Mouse (Mus musculus): ENCODE results near the gene Gm13278.
"Not testable (repeated sequence)": the region's sequence is repeated elsewhere in the genome, so short reads cannot be mapped to it uniquely, and the experiment has no call there.

The Gm13278 gene

GRCm38 (mm10) chr4:88776622-88777021 lies 14.7 kb upstream of the Gm13278 start, which contains the start of gene Gm13289:
Gm13289 (plus strand) TSS chr4:88776922.
- not testable (repeated sequence) for H3K36me3 ChIP-seq (ENCODE audit: control insufficient read depth, insufficient read depth, low read length, poor library complexity, severe bottlenecking); DNase-seq (ENCODE audit: low read depth, low spot score); H3K27me3 ChIP-seq (ENCODE audit: control insufficient read depth, insufficient read depth, low read length, poor library complexity, severe bottlenecking)

DNA sequence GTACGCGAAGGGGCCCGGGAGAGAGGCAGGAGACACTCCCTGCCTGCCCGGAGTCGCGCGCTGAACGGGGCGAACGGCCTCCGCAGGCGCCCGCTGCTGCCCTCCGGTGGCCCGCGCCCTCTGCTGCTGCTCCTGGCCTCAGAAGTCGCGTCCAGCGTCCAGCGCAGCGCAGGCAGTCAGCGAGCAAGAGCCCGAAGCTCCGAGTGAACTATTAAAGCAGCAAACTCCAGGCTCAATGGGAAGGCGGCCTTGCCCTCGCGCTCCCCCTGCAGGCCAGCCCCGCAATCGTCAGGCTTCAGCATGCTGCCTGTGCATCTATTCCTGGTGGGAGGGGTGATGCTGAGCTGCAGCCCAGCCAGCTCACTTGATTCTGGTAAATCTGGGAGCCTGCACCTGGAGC lies 11.8 kb upstream of the Gm13278 start, which contains the start of gene Gm13272:
Gm13272 (plus strand) TSS at position 301 of the 400 bp plus-strand sequence.
- not testable (repeated sequence) for DNase-seq (ENCODE audit: low read depth, low spot score); H3K36me3 ChIP-seq (ENCODE audit: control insufficient read depth, insufficient read depth, low read length, poor library complexity, severe bottlenecking); H3K27me3 ChIP-seq (ENCODE audit: control insufficient read depth, insufficient read depth, low read length, poor library complexity, severe bottlenecking)

GRCm38 (mm10) chr4:88780320-88780719 lies 11.0 kb upstream of the Gm13278 start:
- not testable (repeated sequence) for DNase-seq (ENCODE audit: low read depth, low spot score); H3K36me3 ChIP-seq (ENCODE audit: control insufficient read depth, insufficient read depth, low read length, poor library complexity, severe bottlenecking); H3K27me3 ChIP-seq (ENCODE audit: control insufficient read depth, insufficient read depth, low read length, poor library complexity, severe bottlenecking)

DNA sequence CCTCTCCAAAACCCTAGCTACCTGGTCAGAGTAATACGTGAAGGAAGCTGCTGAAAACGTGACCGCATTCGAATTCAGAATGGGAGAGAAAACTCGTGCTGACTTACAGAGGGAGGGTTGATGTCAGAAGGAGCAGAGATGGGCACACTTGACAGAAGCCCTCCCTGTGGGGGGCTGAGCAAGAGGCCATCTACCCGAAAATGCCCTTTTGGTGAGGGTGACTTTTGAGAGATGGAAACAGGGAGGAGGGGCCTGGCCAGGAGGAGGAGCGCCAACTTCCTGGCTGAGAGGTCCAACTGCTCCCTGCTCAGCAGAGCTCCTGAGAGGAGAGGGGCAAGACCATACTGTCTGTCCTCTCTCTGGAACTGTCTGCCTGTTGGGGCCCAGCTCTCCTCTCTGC lies 9.5 kb upstream of the Gm13278 start, which contains the start of gene Ifnz:
Ifnz (plus strand) TSS at position 301 of the 400 bp plus-strand sequence.
- H3K27me3 ChIP-seq (ENCODE audit: control insufficient read depth, insufficient read depth, low read length, poor library complexity, severe bottlenecking); DNase-seq (ENCODE audit: low read depth, low spot score); H3K36me3 ChIP-seq (ENCODE audit: control insufficient read depth, insufficient read depth, low read length, poor library complexity, severe bottlenecking): not testable (repeated sequence)

- H3K36me3 ChIP-seq (ENCODE audit: control insufficient read depth, insufficient read depth, low read length, poor library complexity, severe bottlenecking); H3K27me3 ChIP-seq (ENCODE audit: control insufficient read depth, insufficient read depth, low read length, poor library complexity, severe bottlenecking); DNase-seq (ENCODE audit: low read depth, low spot score): not testable (repeated sequence)
Observed at GRCm38 (mm10) chr4:88782335-88782734, 9.0 kb upstream of the Gm13278 start.

GRCm38 (mm10) chr4:88785409-88785808 lies 5.9 kb upstream of the Gm13278 start, which contains the start of gene Gm13276:
Gm13276 (plus strand) TSS chr4:88785709.
- H3K36me3 ChIP-seq (ENCODE audit: control insufficient read depth, insufficient read depth, low read length, poor library complexity, severe bottlenecking); H3K27me3 ChIP-seq (ENCODE audit: control insufficient read depth, insufficient read depth, low read length, poor library complexity, severe bottlenecking); DNase-seq (ENCODE audit: low read depth, low spot score): not testable (repeated sequence)

- not testable (repeated sequence) for H3K36me3 ChIP-seq (ENCODE audit: control insufficient read depth, insufficient read depth, low read length, poor library complexity, severe bottlenecking); DNase-seq (ENCODE audit: low read depth, low spot score); H3K27me3 ChIP-seq (ENCODE audit: control insufficient read depth, insufficient read depth, low read length, poor library complexity, severe bottlenecking)
Observed at GRCm38 (mm10) chr4:88788402-88788801, 2.9 kb upstream of the Gm13278 start, which contains the start of gene Gm13277. Gm13277 (plus strand) TSS chr4:88788632.

DNA sequence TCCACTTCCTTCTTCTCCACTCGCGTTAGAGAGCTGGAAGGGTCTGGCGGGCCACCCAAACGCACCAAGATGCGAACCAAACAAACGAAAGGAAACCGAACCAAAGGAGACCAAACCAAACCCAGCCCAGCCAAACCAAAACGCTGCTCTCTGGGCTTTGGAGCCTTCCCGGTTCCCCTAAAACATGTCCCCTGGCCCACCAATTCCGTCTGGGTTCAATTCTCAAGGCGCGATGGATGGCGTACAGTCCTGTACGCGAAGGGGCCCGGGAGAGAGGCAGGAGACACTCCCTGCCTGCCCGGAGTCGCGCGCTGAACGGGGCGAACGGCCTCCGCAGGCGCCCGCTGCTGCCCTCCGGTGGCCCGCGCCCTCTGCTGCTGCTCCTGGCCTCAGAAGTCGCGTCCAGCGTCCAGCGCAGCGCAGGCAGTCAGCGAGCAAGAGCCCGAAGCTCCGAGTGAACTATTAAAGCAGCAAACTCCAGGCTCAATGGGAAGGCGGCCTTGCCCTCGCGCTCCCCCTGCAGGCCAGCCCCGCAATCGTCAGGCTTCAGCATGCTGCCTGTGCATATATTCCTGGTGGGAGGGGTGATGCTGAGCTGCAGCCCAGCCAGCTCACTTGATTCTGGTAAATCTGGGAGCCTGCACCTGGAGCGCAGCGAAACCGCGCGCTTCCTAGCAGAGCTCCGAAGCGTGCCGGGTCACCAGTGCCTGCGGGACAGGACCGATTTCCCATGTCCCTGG lies 2.8 kb downstream of the Gm13278 start, which contains the start of gene Gm13275:
Gm13275 (plus strand) TSS at position 552 of the 740 bp plus-strand sequence.
- H3K27me3 ChIP-seq (ENCODE audit: control insufficient read depth, insufficient read depth, low read length, poor library complexity, severe bottlenecking); H3K36me3 ChIP-seq (ENCODE audit: control insufficient read depth, insufficient read depth, low read length, poor library complexity, severe bottlenecking); DNase-seq (ENCODE audit: low read depth, low spot score): not testable (repeated sequence)

DNA sequence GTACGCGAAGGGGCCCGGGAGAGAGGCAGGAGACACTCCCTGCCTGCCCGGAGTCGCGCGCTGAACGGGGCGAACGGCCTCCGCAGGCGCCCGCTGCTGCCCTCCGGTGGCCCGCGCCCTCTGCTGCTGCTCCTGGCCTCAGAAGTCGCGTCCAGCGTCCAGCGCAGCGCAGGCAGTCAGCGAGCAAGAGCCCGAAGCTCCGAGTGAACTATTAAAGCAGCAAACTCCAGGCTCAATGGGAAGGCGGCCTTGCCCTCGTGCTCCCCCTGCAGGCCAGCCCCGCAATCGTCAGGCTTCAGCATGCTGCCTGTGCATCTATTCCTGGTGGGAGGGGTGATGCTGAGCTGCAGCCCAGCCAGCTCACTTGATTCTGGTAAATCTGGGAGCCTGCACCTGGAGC lies 5.7 kb downstream of the Gm13278 start, which contains the start of gene Gm13279:
Gm13279 (plus strand) TSS at position 301 of the 400 bp plus-strand sequence.
- not testable (repeated sequence) for DNase-seq (ENCODE audit: low read depth, low spot score); H3K36me3 ChIP-seq (ENCODE audit: control insufficient read depth, insufficient read depth, low read length, poor library complexity, severe bottlenecking); H3K27me3 ChIP-seq (ENCODE audit: control insufficient read depth, insufficient read depth, low read length, poor library complexity, severe bottlenecking)

- DNase-seq (ENCODE audit: low read depth, low spot score); H3K27me3 ChIP-seq (ENCODE audit: control insufficient read depth, insufficient read depth, low read length, poor library complexity, severe bottlenecking); H3K36me3 ChIP-seq (ENCODE audit: control insufficient read depth, insufficient read depth, low read length, poor library complexity, severe bottlenecking): not testable (repeated sequence)
Observed at GRCm38 (mm10) chr4:88799365-88799764, 8.0 kb downstream of the Gm13278 start, which contains the start of gene Gm13285. Gm13285 (plus strand) TSS chr4:88799665.

DNA sequence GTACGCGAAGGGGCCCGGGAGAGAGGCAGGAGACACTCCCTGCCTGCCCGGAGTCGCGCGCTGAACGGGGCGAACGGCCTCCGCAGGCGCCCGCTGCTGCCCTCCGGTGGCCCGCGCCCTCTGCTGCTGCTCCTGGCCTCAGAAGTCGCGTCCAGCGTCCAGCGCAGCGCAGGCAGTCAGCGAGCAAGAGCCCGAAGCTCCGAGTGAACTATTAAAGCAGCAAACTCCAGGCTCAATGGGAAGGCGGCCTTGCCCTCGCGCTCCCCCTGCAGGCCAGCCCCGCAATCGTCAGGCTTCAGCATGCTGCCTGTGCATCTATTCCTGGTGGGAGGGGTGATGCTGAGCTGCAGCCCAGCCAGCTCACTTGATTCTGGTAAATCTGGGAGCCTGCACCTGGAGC lies 11.6 kb downstream of the Gm13278 start, which contains the start of gene Gm13287:
Gm13287 (plus strand) TSS at position 301 of the 400 bp plus-strand sequence.
- H3K36me3 ChIP-seq (ENCODE audit: control insufficient read depth, insufficient read depth, low read length, poor library complexity, severe bottlenecking); H3K27me3 ChIP-seq (ENCODE audit: control insufficient read depth, insufficient read depth, low read length, poor library complexity, severe bottlenecking); DNase-seq (ENCODE audit: low read depth, low spot score): not testable (repeated sequence)

DNA sequence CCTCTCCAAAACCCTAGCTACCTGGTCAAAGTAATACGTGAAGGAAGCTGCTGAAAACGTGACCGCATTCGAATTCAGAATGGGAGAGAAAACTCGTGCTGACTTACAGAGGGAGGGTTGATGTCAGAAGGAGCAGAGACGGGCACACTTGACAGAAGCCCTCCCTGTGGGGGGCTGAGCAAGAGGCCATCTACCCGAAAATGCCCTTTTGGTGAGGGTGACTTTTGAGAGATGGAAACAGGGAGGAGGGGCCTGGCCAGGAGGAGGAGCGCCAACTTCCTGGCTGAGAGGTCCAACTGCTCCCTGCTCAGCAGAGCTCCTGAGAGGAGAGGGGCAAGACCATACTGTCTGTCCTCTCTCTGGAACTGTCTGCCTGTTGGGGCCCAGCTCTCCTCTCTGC lies 13.9 kb downstream of the Gm13278 start, which contains the start of gene Gm13288:
Gm13288 (plus strand) TSS at position 301 of the 400 bp plus-strand sequence.
- not testable (repeated sequence) for DNase-seq (ENCODE audit: low read depth, low spot score); H3K36me3 ChIP-seq (ENCODE audit: control insufficient read depth, insufficient read depth, low read length, poor library complexity, severe bottlenecking); H3K27me3 ChIP-seq (ENCODE audit: control insufficient read depth, insufficient read depth, low read length, poor library complexity, severe bottlenecking)

DNA sequence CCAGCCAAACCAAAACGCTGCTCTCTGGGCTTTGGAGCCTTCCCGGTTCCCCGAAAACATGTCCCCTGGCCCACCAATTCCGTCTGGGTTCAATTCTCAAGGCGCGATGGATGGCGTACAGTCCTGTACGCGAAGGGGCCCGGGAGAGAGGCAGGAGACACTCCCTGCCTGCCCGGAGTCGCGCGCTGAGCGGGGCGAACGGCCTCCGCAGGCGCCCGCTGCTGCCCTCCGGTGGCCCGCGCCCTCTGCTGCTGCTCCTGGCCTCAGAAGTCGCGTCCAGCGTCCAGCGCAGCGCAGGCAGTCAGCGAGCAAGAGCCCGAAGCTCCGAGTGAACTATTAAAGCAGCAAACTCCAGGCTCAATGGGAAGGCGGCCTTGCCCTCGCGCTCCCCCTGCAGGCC lies 14.4 kb downstream of the Gm13278 start:
- H3K36me3 ChIP-seq (ENCODE audit: control insufficient read depth, insufficient read depth, low read length, poor library complexity, severe bottlenecking); DNase-seq (ENCODE audit: low read depth, low spot score); H3K27me3 ChIP-seq (ENCODE audit: control insufficient read depth, insufficient read depth, low read length, poor library complexity, severe bottlenecking): not testable (repeated sequence)

- Histone ChIP-seq H3K27me3 (ENCODE audit: control insufficient read depth, insufficient read depth, low read length, poor library complexity, severe bottlenecking) (no peaks in the 10 kb centered on the region), H3K36me3 (ENCODE audit: control insufficient read depth, insufficient read depth, low read length, poor library complexity, severe bottlenecking) (no peaks in the 10 kb centered on the region)
- no peak for DNase-seq (ENCODE audit: low read depth, low spot score)
Observed at GRCm38 (mm10) chr4:88815928-88816327, 24.6 kb downstream of the Gm13278 start, which contains the start of gene Ifna7. Ifna7 (plus strand) TSS chr4:88816228.

DNA sequence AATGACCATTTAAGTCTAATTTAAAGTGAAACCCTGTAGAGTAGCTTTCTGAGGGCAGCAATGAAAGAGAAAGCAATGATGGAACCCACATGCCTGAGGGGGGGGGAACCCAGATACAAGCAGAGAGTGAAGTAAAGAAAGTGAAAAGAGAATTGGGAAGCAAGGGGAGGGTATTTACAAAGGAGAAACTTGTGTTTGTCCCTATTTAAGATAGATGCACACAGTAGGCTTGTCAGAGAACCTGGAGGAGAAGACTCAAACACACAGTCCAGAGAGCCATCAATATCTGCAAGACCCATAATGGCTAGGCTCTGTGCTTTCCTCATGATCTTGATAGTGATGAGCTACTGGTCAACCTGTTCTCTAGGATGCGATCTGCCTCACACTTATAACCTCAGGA lies 28.3 kb downstream of the Gm13278 start, which contains the start of gene Ifna11:
Ifna11 (plus strand) TSS at position 301 of the 400 bp plus-strand sequence.
- H3K27me3 ChIP-seq (ENCODE audit: control insufficient read depth, insufficient read depth, low read length, poor library complexity, severe bottlenecking): no peaks in the 10 kb centered on the region
- DNase-seq (ENCODE audit: low read depth, low spot score): no peak
- no peaks in the 10 kb centered on the region for H3K36me3 ChIP-seq (ENCODE audit: control insufficient read depth, insufficient read depth, low read length, poor library complexity, severe bottlenecking)

Measured in splenic B cell, adult 2 months (primary cell).